Mouse (Mus musculus) left cerebral cortex, adult 2 months (tissue): Measurements from ENCODE around the gene Zfp287. TPM values are rescaled to one million over a fixed set of nuclear protein-coding genes. Genes with fewer than 3 reads are reported as not detected.

Experiments used
- DNase-seq, 2 experiments: peaks; one replicate each; pipeline ENCODE4 v3.0.0; 2021 to 2022; ENCODE audit warnings: low spot score in 2 of 2, mixed read lengths in 1 of 2; ENCODE audit errors: extremely low spot score in 1 of 2
- H3K27ac ChIP-seq: fragments of 200-600 bp; 2 replicates; pipeline ENCODE4 v1.8.1; 2022
- H3K4me3 ChIP-seq: fragments of 200-600 bp; 2 replicates; pipeline ENCODE4 v1.8.1; 2022
- CTCF ChIP-seq: fragments of 200-600 bp; IDR thresholded peaks from 2 replicates; pipeline ENCODE4 v1.8.1; 2022; ENCODE audit warnings: antibody characterized with exemption, mild to moderate bottlenecking, moderate library complexity
- intact Hi-C: fragments of 180-260 bp; cut with DNase I; formaldehyde crosslinking; loops from one replicate; pipeline ENCODE4 v1.15.1; 2025
- total RNA-seq, 2 experiments: library from RNA; stranded (reverse); gene quantifications; 2 replicates each; pipeline ENCODE4 v1.2.3; 2021

The Zfp287 gene
- total RNA-seq, 2 experiments from 2014 or later = 16.2 to 17.3 TPM

GRCm38 (mm10) chr11:62695126-62695525 lies 36.6 kb downstream of the Zfp287 start:
- no peak for DNase-seq
- Histone ChIP-seq H3K4me3 (no peak overlapping the region), H3K27ac (no peak overlapping the region)
- peak; percentile 1 for TF ChIP-seq CTCF
- intact Hi-C loops = no loop called here

- intact Hi-C loops = loop anchor here (5.0 kb wide), 1 partner anchor 81 kb away; no protein-coding TSS in a partner anchor
- Histone ChIP-seq H3K27ac (no peak overlapping the region), H3K4me3 (no peak overlapping the region)
- peak in 1 of 2 experiments; percentile 20 for DNase-seq
- TF ChIP-seq CTCF = peak; percentile 86
Measured at GRCm38 (mm10) chr11:62693299-62694184, 38.2 kb downstream of the Zfp287 start.

- DNase-seq = no peak
- Histone ChIP-seq H3K27ac (no peak overlapping the region), H3K4me3 (no peak overlapping the region)
- no peak for TF ChIP-seq CTCF
- intact Hi-C loops = loop anchor here (5.0 kb wide), 1 partner anchor 79 kb away; no protein-coding TSS in a partner anchor
Measured at GRCm38 (mm10) chr11:62691592-62691991, 40.1 kb downstream of the Zfp287 start.

GRCm38 (mm10) chr11:62679954-62680353 lies 51.8 kb downstream of the Zfp287 start:
- intact Hi-C loops = no loop called here

GRCm38 (mm10) chr11:62678778-62679354 lies 52.8 kb downstream of the Zfp287 start:
- DNase-seq = no peak
- H3K27ac ChIP-seq = no peak overlapping the region
- no peak overlapping the region for H3K4me3 ChIP-seq
- intact Hi-C loops = no loop called here
- TF ChIP-seq CTCF = no peak

More at GRCm38 (mm10) chr11:62679954-62680353, 51.8 kb downstream of the Zfp287 start:
- Histone ChIP-seq H3K27ac (no peak overlapping the region), H3K4me3 (no peak overlapping the region)
- no peak for DNase-seq
- TF ChIP-seq CTCF = no peak

- intact Hi-C loops = no loop called here
- Histone ChIP-seq H3K4me3 (no peak overlapping the region), H3K27ac (no peak overlapping the region)
- TF ChIP-seq CTCF = no peak
- DNase-seq = no peak
Measured at GRCm38 (mm10) chr11:62676290-62676596, 55.5 kb downstream of the Zfp287 start.

- peak; percentile 77 for TF ChIP-seq CTCF
Measured at GRCm38 (mm10) chr11:62675480-62676289, 56.0 kb downstream of the Zfp287 start.

GRCm38 (mm10) chr11:62670006-62670405 lies 61.7 kb downstream of the Zfp287 start:
- intact Hi-C loops = no loop called here
- no peak for DNase-seq
- no peak overlapping the region for H3K4me3 ChIP-seq
- no peak for TF ChIP-seq CTCF
- peak overlapping the region; percentile 87 for H3K27ac ChIP-seq

More at GRCm38 (mm10) chr11:62675480-62676289, 56.0 kb downstream of the Zfp287 start:
- DNase-seq = peak; percentile 57 to 66
- intact Hi-C loops = loop anchor here (1.0 kb wide), 1 partner anchor 62 kb away; no protein-coding TSS in a partner anchor
- Histone ChIP-seq H3K4me3 (no peak overlapping the region), H3K27ac (no peak overlapping the region)

- Histone ChIP-seq H3K27ac (peak overlapping the region; percentile 87), H3K4me3 (peak overlapping the region; percentile 16; the same call in 1 of the 2 replicates)
- no peak for TF ChIP-seq CTCF
- DNase-seq = peak; percentile 59 to 72
- intact Hi-C loops = loop anchor here (2.0 kb wide), 1 partner anchor 21 kb away; the partner anchor contains the start of genes Lrrc75a and Mmgt2
Measured at GRCm38 (mm10) chr11:62669471-62669870, 62.2 kb downstream of the Zfp287 start.

- intact Hi-C loops = loop anchor here (2.0 kb wide), 1 partner anchor 20 kb away; the partner anchor contains the start of genes Lrrc75a and Mmgt2
- no peak overlapping the region for H3K27ac ChIP-seq
- DNase-seq = no peak
- TF ChIP-seq CTCF = no peak
- H3K4me3 ChIP-seq = no peak overlapping the region
Measured at GRCm38 (mm10) chr11:62668986-62669385, 62.7 kb downstream of the Zfp287 start.

- Histone ChIP-seq H3K4me3 (no peak overlapping the region), H3K27ac (no peak overlapping the region)
- no peak for TF ChIP-seq CTCF
- intact Hi-C loops = no loop called here
- DNase-seq = no peak
Measured at GRCm38 (mm10) chr11:62664250-62664649, 67.5 kb downstream of the Zfp287 start.
